Mouse (Mus musculus): ENCODE measurements at regions not wholly inside any gene's neighbourhood (a gene's known extent, or its start where the extent isn't known, plus 50 kb on each side); places are given as distances from the start of the nearest gene placed in this dataset.

DNA sequence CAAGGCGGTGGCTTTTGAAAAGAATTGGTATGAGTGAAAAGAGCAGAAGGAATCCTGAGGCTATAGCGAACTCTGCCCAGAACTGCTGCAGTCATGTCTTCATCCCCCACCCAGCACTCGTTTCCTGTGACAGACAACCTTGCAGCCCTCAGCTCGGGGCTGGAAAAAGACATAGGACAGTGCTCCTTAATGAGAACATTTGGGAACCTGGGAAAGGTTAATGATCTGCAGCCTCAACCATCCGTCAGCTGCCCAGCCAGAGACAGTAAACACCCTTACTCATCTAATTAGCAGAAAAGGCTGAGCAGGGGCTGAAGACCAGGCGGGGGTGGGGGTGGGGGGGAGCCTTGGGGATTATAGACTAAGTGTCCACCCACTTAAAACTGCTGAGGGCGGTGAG lies 76.3 kb upstream of the Arhgap36 start:
- no peak for TF ChIP-seq CTCF (IDR thresholded peaks at IDR 0.05)
- intact Hi-C loops (cut with DNase I) = no loop called here
- H3K27ac ChIP-seq = no peak overlapping the region

DNA sequence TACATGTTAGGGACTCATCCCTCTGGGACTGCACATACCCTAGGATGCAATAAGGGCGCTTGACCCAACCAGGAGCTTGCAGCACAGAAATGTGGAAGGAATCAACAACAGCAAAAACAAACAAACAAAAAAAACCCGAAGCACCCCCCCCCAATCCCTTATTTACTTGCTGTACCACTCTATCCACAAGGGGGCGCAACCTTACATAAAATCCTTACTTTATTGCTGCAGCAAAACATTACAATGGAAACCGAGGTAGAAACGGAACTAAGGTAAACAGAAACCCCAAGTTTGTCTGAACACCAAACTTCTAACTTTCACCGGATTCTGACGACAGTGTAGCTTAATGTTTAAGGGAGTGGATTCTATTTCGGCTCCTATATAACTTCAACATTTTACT lies 86.7 kb upstream of the Arhgap36 start:
- intact Hi-C loops (cut with DNase I) = loop anchor here (10.0 kb wide), 1 partner anchor 1128 kb away; no protein-coding TSS in a partner anchor
- peak; percentile 14 for DNase-seq

More for the DNA sequence above, 76.3 kb upstream of the Arhgap36 start:
- DNase-seq = no peak
- H3K4me3 ChIP-seq = no peak overlapping the region

DNA sequence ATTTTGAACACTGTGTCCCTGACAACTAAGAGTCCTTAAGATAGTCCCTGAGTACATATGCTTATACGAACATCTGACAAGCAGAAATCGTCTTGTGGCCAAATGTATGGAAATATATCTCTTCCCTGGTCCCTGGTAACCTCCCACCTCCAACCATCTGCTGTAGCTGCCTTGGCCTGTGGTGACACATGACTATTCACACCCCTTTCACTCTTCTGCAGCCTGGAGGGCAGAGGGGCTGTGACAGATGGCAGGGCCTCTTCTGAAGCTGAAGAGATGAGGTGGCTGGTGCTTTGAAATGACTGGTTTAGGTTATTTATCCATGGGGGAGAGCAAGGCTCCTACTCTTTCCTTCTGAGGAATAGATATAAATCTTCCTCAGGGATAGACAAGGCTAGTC lies 82.3 kb upstream of the Enox2 start:
- Histone ChIP-seq H3K27ac (no peak overlapping the region), H3K4me3 (no peak overlapping the region)
- no peak for TF ChIP-seq CTCF (IDR thresholded peaks at IDR 0.05)
- intact Hi-C loops (cut with DNase I) = loop anchor here (10.0 kb wide), 1 partner anchor 1134 kb away; no protein-coding TSS in a partner anchor
- DNase-seq = no peak

More for the DNA sequence above, 86.7 kb upstream of the Arhgap36 start:
- peak overlapping the region; percentile 49 for H3K4me3 ChIP-seq
- H3K27ac ChIP-seq = no peak overlapping the region
- TF ChIP-seq CTCF (IDR thresholded peaks at IDR 0.05) = peak; percentile 67

DNA sequence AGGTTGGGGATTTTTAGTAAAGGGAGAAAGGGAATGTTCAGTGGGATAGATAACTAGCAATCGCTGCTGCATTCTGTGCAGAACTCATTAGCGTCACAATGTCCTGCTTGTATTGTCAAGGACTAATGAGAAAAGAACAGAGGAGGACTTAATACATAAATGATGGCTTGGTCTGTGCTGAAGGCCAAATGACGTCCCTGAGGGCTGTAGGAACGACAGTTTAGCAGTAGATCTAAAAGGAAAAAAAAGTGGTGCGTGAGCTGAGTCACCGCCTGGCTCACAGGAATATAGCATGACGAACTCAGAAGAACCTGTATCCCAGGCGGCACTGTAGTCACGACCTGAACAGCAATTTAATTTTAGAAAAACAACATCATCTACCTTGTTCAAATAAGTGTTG lies 81.3 kb upstream of the Enox2 start:
- no peak for DNase-seq
- no peak overlapping the region for H3K27ac ChIP-seq
- no peak overlapping the region for H3K4me3 ChIP-seq
- no peak for TF ChIP-seq CTCF (IDR thresholded peaks at IDR 0.05)
- intact Hi-C loops (cut with DNase I) = no loop called here

DNA sequence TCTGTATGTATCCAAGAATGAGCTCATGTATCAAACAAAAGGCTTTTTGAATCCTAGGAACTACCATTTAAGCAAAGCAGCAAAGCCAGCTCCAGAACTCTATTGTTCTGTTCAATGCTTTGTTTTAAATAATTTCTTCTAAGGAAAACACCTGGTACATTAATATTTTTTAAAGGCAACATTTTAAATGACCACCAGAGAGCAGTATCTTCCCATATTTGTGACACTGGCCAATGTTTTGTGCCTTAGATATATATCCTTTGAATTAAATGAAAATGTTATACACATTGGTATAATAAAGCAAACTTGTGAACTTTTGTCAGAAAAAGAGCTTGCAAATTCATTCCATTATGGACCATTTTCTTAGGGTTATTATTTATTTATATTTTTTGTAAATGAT lies 58.4 kb upstream of the Enox2 start:
- intact Hi-C loops (cut with DNase I) = loop anchor here (10.0 kb wide), 1 partner anchor 1158 kb away; no protein-coding TSS in a partner anchor
- DNase-seq = no peak
- Histone ChIP-seq H3K27ac (no peak overlapping the region), H3K4me3 (no peak overlapping the region)
- TF ChIP-seq CTCF (IDR thresholded peaks at IDR 0.05) = peak; percentile 48
